Mouse (Mus musculus) frontal cortex, adult 2 months (tissue): ENCODE results near the gene Wfdc11. TPM values are rescaled to one million over a fixed set of nuclear protein-coding genes. Genes with fewer than 3 reads are reported as not detected.
"Not testable (repeated sequence)": the region's sequence is repeated elsewhere in the genome, so short reads cannot be mapped to it uniquely, and the experiment has no call there.

ENCODE experiments used
- DNase-seq, 2 experiments: peaks; one replicate each; pipeline ENCODE4 v3.0.0; 2022; ENCODE audit warnings: low spot score in 1 of 2; ENCODE audit errors: extremely low spot score in 1 of 2
- polyA plus RNA-seq: library from polyadenylated mRNA; depleted of rRNA; stranded (reverse); fragments of >200 nt; gene quantifications from 2 replicates; pipeline ENCODE4 v1.2.3, GENCODE M21; 2012; rRNA removed

Gene Wfdc11
- polyA plus RNA-seq, 1 experiment = not detected

DNA sequence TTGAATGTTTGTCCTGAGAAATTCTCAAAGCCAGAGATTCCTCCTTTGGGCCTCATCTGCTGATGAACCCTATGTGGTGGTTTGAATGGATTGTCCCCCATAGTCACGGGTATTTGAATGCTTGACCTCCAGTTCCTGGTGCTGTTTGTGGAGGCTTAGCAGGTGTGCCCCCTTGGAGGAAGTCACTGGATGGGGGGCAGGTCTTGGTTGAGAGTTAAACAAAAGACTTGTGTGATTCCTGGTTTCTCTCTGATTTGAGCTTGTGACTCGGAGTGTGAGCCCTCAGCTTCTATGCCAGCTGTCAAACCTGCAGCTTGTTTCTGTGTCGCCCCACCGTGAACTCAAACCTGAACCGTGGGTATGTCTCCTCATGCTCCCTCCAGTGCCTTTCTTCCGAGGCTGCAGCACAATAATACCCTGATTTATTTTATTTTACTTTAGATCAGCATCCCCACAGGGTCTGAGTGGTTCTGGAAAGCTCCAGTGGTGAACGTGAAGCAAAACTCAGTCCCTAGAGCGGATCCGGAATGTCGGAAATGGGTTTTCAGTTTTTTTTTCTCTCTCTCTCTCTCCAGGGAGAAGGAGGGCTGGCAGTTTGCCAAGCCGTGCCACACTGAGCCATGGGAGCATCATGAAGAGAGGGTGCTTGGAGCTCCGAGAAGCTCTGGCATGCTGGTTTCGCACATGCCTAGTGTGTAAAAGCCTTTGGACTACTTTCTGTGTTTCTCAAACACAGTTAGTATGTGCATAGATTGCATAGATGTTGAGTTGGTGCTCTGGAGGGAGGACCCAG is 31.8 kb downstream of the Wfdc11 start:
- peak in 1 of 2 experiments; percentile 27 for DNase-seq

DNA sequence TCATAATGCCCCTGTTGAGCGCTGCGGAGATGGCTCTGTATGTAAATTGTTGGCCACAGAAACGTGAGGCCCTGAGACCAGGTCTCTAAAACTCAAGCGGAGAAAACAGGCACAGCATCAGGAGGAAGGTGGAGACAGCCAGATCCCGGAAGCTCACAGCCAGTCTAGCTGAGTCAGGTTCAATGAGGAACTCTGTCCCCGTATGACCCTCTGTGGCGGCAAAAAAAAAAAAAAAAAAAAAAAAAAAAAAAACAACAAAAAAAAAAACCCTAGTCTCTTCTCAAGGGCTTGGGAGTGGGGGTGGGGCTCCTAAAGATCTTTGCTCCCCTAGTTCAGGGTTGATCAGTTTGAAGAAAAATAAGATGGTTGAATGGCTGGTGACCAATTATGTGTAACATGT is 32.8 kb downstream of the Wfdc11 start:
- DNase-seq = no peak

DNA sequence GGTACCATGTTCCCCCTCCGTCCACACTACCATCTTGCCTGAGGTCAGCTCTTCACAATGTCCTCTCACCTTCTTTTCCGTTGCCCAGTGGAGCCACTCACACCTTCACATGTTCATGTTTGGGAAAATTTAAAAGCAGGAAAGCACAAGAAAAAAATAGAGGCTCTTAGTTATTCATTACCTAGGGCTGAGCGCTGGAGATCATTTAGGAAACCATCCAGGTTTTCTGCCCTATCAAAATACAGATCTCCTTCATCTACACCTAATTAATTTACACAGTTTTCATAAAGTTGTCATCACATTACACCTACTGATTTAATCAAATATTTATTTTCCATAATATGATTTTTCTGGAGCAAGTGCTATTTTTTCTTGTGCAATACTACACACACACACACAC is 35.2 kb downstream of the Wfdc11 start, which contains the start of gene Wfdc16:
Wfdc16 (minus strand) TSS at position 101 of the 400 bp plus-strand sequence.
- no peak for DNase-seq

DNA sequence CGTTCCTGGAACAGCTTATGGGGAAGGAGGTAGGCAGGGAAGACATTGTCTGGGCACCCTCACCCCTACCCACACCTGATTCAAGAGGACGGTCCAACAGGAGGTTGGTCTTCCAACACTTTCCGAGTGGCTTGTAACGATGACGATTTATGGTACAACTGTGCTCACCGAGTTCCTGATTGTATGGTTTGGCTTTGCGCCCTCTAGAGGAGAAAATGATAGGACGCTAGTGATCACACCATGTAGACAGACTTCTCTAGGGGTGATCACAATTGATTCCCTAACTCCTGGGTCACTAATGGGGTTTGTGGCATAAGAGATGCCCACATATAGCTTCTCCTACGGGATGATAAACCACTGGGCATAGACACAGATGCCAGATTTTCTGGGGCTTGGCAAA is 38.6 kb downstream of the Wfdc11 start:
- DNase-seq = no peak

DNA sequence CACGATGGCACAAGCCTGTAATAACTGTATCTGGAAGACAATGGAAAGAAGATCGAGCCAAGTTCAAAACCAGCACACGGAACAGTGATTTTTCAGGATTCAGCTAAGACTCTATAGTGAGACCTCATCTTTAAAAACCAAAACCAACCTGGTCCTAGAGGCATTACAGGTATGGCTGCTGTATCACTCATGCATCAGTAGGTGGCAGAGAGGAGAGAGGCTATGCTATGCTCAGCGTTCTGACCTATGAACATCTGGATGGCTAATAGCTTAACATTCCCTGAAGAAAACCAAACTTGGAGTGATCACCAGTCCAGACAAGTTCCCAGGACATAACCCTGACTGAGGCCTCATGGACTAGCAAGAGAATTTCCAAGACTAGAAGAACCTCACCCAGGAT is 52.1 kb downstream of the Wfdc11 start:
- no peak for DNase-seq

DNA sequence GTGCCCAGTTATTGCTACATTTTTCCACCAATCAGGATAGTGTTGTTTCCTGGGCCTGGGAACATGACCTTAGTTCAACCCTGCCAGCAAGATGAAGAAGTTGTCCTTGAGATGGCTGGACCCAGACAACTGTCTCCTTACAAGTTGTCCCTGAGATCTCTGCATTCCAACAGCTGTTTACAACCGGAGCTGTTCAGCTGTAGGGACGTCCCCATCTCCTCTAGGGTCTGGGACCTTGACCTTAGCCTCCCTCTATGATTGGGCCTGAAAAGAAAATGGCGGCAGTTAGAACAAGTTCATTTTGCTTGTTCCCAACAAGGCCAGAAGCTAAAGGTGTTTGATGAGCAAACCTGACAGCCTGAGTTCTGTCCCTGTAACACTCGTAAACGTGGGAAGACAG is 54.8 kb downstream of the Wfdc11 start:
- no peak for DNase-seq

DNA sequence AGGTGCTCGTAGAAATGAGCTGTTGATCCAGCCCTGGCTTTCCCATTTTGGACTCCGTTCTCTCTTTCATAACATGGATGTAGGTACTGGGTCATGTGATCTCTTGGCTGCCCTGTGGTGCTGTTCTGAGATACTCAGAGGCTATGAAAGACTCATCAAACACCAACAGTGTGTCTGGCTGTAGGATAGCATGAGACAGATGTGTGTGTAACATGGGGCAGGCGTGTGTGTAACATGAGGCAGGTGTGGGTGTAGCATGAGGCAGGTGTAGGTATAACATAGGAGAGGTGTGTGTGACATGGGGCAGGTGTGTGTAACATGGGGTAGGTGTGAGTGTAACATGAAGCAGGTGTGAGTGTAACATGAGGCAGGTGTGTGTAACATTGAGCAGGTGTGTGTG is 58.5 kb downstream of the Wfdc11 start:
- DNase-seq = no peak

DNA sequence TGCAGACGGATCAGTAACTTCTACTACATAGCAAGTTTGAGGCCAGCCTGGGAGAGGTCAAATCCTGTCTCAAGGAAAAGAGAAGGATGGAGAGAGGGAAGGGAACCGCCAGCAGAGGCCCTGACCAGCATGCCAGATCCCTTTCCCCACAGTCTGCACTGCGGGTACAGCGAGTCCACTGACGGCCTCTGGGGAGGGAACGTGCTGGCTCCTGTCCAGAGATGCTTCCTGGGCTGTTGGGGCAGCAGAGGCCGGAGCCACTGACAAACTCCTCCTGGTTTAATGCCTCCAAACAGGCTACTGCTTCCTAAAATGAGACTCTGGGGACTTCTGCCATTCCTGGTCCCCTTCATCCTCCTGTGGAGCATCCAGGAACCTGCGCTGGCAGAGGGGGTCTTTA is 60.4 kb downstream of the Wfdc11 start, which contains the start of the genes Wfdc6b and Wfdc8:
Wfdc6b (plus strand) TSS at position 52 of the 400 bp plus-strand sequence.
Wfdc8 (minus strand) TSS at position 156 of the 400 bp plus-strand sequence.
- DNase-seq = not testable (repeated sequence)

Other genes starting within 250 kb of the Wfdc11 start
- gene Sdc4, start 230.2 kb downstream of the Wfdc11 start, polyA plus RNA-seq = 45.0 and 46.5 TPM in 2 replicates
- 58.1 and 59.1 TPM in 2 replicates for gene Sys1, start 217.1 kb downstream of the Wfdc11 start, polyA plus RNA-seq
- gene Gm20458, start 213.1 kb downstream of the Wfdc11 start, polyA plus RNA-seq = 9.3 and 10.0 TPM in 2 replicates
- gene Trp53tg5, start 200.4 kb downstream of the Wfdc11 start, polyA plus RNA-seq = not detected in 2 replicates
- gene Dbndd2, start 188.0 kb downstream of the Wfdc11 start, polyA plus RNA-seq = 182 and 219 TPM in 2 replicates
- gene Pigt, start 176.6 kb downstream of the Wfdc11 start, polyA plus RNA-seq = 80.6 and 84.7 TPM in 2 replicates
- 0.76 and 1.2 TPM in 2 replicates for gene Wfdc2, start 111.7 kb downstream of the Wfdc11 start, polyA plus RNA-seq
- gene Spint3, start 100.6 kb downstream of the Wfdc11 start, polyA plus RNA-seq = not detected in 2 replicates
- gene Wfdc6a, start 88.6 kb downstream of the Wfdc11 start, polyA plus RNA-seq = 0.12 TPM in 1 of 2 replicates, not detected in the other
- not detected in 2 replicates for gene Eppin, start 80.5 kb downstream of the Wfdc11 start, polyA plus RNA-seq
- not detected in 2 replicates for gene Wfdc6b, start 60.6 kb downstream of the Wfdc11 start, polyA plus RNA-seq
- gene Wfdc8, start 60.5 kb downstream of the Wfdc11 start, polyA plus RNA-seq = not detected in 2 replicates
- gene Wfdc16, start 35.3 kb downstream of the Wfdc11 start, polyA plus RNA-seq = not detected in 2 replicates
- gene Wfdc10, start 18.0 kb downstream of the Wfdc11 start, polyA plus RNA-seq = not detected in 2 replicates
- not detected in 2 replicates for gene Wfdc9, start 17.5 kb downstream of the Wfdc11 start, polyA plus RNA-seq
- not detected in 2 replicates for gene Wfdc13, start 11.0 kb upstream of the Wfdc11 start, polyA plus RNA-seq
- not detected in 2 replicates for gene Spint4, start 24.4 kb upstream of the Wfdc11 start, polyA plus RNA-seq
- not detected in 2 replicates for gene Spint5, start 41.2 kb upstream of the Wfdc11 start, polyA plus RNA-seq
- 2.4 and 3.3 TPM in 2 replicates for gene Wfdc3, start 71.8 kb upstream of the Wfdc11 start, polyA plus RNA-seq
- gene Dnttip1, start 71.9 kb upstream of the Wfdc11 start, polyA plus RNA-seq = 44.3 and 46.4 TPM in 2 replicates
- gene Ube2c, start 95.8 kb upstream of the Wfdc11 start, polyA plus RNA-seq = 2.0 and 2.8 TPM in 2 replicates
- 0.96 and 3.9 TPM in 2 replicates for gene Tnnc2, start 105.9 kb upstream of the Wfdc11 start, polyA plus RNA-seq
- gene Snx21, start 111.7 kb upstream of the Wfdc11 start, polyA plus RNA-seq = 59.9 and 60.9 TPM in 2 replicates
- 29.4 and 35.0 TPM in 2 replicates for gene Acot8, start 130.8 kb upstream of the Wfdc11 start, polyA plus RNA-seq
- 7.7 and 7.9 TPM in 2 replicates for gene Zswim3, start 131.0 kb upstream of the Wfdc11 start, polyA plus RNA-seq
- gene Zswim1, start 148.6 kb upstream of the Wfdc11 start, polyA plus RNA-seq = 18.5 and 19.3 TPM in 2 replicates
- gene Spata25, start 154.4 kb upstream of the Wfdc11 start, polyA plus RNA-seq = 0.69 TPM in 1 of 2 replicates, not detected in the other
- 177 and 194 TPM in 2 replicates for gene Ctsa, start 158.8 kb upstream of the Wfdc11 start, polyA plus RNA-seq
- gene Neurl2, start 159.4 kb upstream of the Wfdc11 start, polyA plus RNA-seq = 6.6 and 6.9 TPM in 2 replicates
- 154 and 170 TPM in 2 replicates for gene Pltp, start 183.6 kb upstream of the Wfdc11 start, polyA plus RNA-seq
- gene Pcif1, start 205.2 kb upstream of the Wfdc11 start, polyA plus RNA-seq = 47.4 and 47.7 TPM in 2 replicates
- 31.6 and 34.6 TPM in 2 replicates for gene Zfp335, start 237.7 kb upstream of the Wfdc11 start, polyA plus RNA-seq